ENCODE assay signal across 7 mouse cellular contexts in genomic region chr9:67049086-67049824, GRCm38 (mm10). TPM values are rescaled to one million over a fixed set of nuclear protein-coding genes. Genes with fewer than 3 reads are reported as not detected.
A peak's percentile ranks its signal among the peaks of the same experiment; 100 is the strongest.
DNase-seq lines count a peak whose midpoint lies in the region; ATAC-seq and TF ChIP-seq lines count a peak whose summit lies in the region.

Gene Tpm1 (minus strand): TSS chr9:67049406.

- WGBS in hindbrain, postnatal 0 days = 1% methylated on average over 51 of the region's 51 CpGs

- H3K9me3 ChIP-seq in hindbrain, postnatal 0 days (ENCODE audit: low read length) = no peaks in the 10 kb centered on the region

- peak within 1 kb of the TSS; percentile 96 for H3K4me2 ChIP-seq in hindbrain, postnatal 0 days (ENCODE audit: low read depth, low read length)

- peak; percentile 80 for DNase-seq in adrenal gland, adult 2 months
- DNase-seq in embryo, embryonic 10 days (ENCODE audit: low spot score) = peak; percentile 84
- peak; percentile 92 for DNase-seq in gastrocnemius, postnatal 14 days
- DNase-seq in hindbrain, postnatal 0 days (ENCODE audit: low spot score) = peak; percentile 62
- DNase-seq in left cerebral cortex, postnatal 10 days (ENCODE audit: extremely low spot score in 1 of 2, low spot score in 2 of 2) = peak in 1 of 2 experiments; percentile 87
- peak; percentile 64 to 70 for DNase-seq in right cerebral cortex, postnatal 10 days (ENCODE audit: low spot score in 2 of 2)

- 0 out of 2 replicates have a peak, but pooled peaks have one; percentile 4 for TF ChIP-seq CTCF in hindbrain, postnatal 0 days (IDR thresholded peaks at IDR 0.05; ENCODE audit: low read depth)

- no peaks in the 10 kb centered on the region for H3K36me3 ChIP-seq in hindbrain, postnatal 0 days (ENCODE audit: insufficient read depth, low read length)

- no peaks in the 10 kb centered on the region for H3K27me3 ChIP-seq in hindbrain, postnatal 0 days (ENCODE audit: insufficient read depth, low read length)

- no peak within 1 kb of the TSS for H3K27ac ChIP-seq in hindbrain, postnatal 0 days

- intact Hi-C loops in gastrocnemius, postnatal 14 days (cut with DNase I; ENCODE audit: low total_unique reads) = no loop called here
- intact Hi-C loops in left cerebral cortex, postnatal 10 days (cut with DNase I) = loop anchor here (5.0 kb wide), 1 partner anchor 583 kb away; no protein-coding TSS in a partner anchor

- peak within 1 kb of the TSS; percentile 54 for H3K4me3 ChIP-seq in hindbrain, postnatal 0 days (ENCODE audit: low read length)

- peaks cover 19% of the 10 kb centered on the region; the same call in 1 of the 2 replicates for H3K4me1 ChIP-seq in hindbrain, postnatal 0 days (ENCODE audit: insufficient read depth, low read length)

- H3K9ac ChIP-seq in hindbrain, postnatal 0 days (replicated peaks; ENCODE audit: low read length) = peak within 1 kb of the TSS; percentile 54

- ATAC-seq in hindbrain, postnatal 0 days = peak; percentile 50
- peak; percentile 27; the same call in 1 of the 2 replicates for ATAC-seq in megakaryocyte, adult 5-6 weeks (ENCODE audit: poor library complexity, severe bottlenecking)

RNA-seq across cellular contexts. Expression of gene Tpm1, which starts in this region (rescaled TPM):
- 100 to 1,000 TPM; 144 to 271 TPM for total RNA-seq in adrenal gland, adult 2 months (2021)
- 30.7 and 42.3 TPM in 2 replicates for polyA plus RNA-seq in adrenal gland, adult 2 months (2012; rRNA removed)
- over 10,000 TPM; 23,393 to 24,139 TPM for total RNA-seq in gastrocnemius, postnatal 14 days (2021)
- total RNA-seq in hindbrain, postnatal 0 days (2014; rRNA removed) = 98.8 and 120 TPM in 2 replicates
- polyA plus RNA-seq in hindbrain, postnatal 0 days (2015; fragmentation: Nextera tagmentation; extraction: Ambion mirVana) = 177 and 180 TPM in 2 replicates
- 100 to 1,000 TPM; 180 to 192 TPM for total RNA-seq in left cerebral cortex, postnatal 10 days (2021)
- 27.3 and 27.9 TPM in 2 replicates for total RNA-seq in megakaryocyte, adult 5-6 weeks (2015)
- total RNA-seq in megakaryocyte, adult 5-6 weeks (2017) = 34.1 and 39.8 TPM in 2 replicates

Comparison
In these comparisons a context has a peak if more than half of its experiments do, and no peak if none do; other contexts are left out.
1. RNA of gene Tpm1 (total RNA-seq): 23,393 to 24,139 TPM in gastrocnemius, postnatal 14 days; 144 to 271 TPM in adrenal gland, adult 2 months, 180 to 192 TPM in left cerebral cortex, postnatal 10 days, 98.8 to 120 TPM in hindbrain, postnatal 0 days and 27.3 to 39.8 TPM in megakaryocyte, adult 5-6 weeks; every median in the first group is over 10 times any median in the second.